Comparison of ENCODE assay signal across 35 mouse cellular contexts in the genomic region with DNA sequence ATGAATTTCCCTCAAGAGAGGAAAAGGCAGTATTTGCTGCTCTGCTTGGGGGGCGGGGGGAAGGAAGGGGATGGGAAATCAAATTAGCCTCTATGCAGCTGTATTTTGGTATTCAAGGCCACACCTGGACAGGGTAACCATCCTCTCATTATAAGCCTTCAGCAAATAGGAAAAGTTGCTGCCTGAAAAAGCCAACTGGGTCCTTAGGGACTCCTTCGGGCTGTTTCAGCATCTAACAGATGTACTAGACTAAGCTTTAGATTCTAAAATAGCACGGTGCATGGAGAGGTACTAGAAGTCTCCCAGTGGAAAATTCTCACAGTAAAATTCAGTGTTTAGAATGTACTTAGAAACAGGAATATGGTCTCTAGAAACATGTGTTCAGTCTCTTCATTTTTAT.
DNase-seq lines count a peak whose midpoint lies in the region; ATAC-seq and TF ChIP-seq lines count a peak whose summit lies in the region.
"Had no signal": no experiment of that assay in that cellular context is flagged by ENCODE, and none has a peak within 500 bp of the region (broad histone marks: within the 10 kb centered on the region; RNA-seq: fewer than 3 reads in every experiment).

No protein-coding gene starts in this region.

- no peak overlapping the region for H3K9ac ChIP-seq in hindbrain, postnatal 0 days (replicated peaks; ENCODE audit: low read length)
- no peak overlapping the region for H3K9ac ChIP-seq in midbrain, embryonic 13.5 days (replicated peaks)
- H3K9ac ChIP-seq in midbrain, postnatal 0 days (replicated peaks; ENCODE audit: low read length, poor library complexity, severe bottlenecking): no peak overlapping the region
- H3K9ac ChIP-seq: embryonic facial prominence, embryonic 15.5 days; forebrain, embryonic 12.5 days; heart, embryonic 12.5 days; hindbrain, embryonic 15.5 days; intestine, embryonic 15.5 days; limb, embryonic 15.5 days; liver, embryonic 14.5 days; midbrain, embryonic 12.5 days; neural tube, embryonic 12.5 days; stomach, embryonic 15.5 days had no signal

- 70% methylated on average over 3 of the region's 3 CpGs for WGBS in hindbrain, postnatal 0 days
- 80% methylated on average over 3 of the region's 3 CpGs for WGBS in hindbrain, embryonic 10.5 days
- WGBS in midbrain, embryonic 13.5 days: 68% methylated on average over 3 of the region's 3 CpGs
- 58% methylated on average over 3 of the region's 3 CpGs for WGBS in midbrain, postnatal 0 days

- peak; percentile 16 for DNase-seq in hindbrain, postnatal 0 days (ENCODE audit: low spot score)
- DNase-seq in hindbrain, embryonic 10.5 days (ENCODE audit: low spot score): no peak
- DNase-seq in right cerebral cortex, postnatal 10 days (ENCODE audit: low spot score in 2 of 2): peak; percentile 20 to 33
- no peak for DNase-seq in right cerebral cortex, postnatal 36 days (ENCODE audit: low spot score in 2 of 2)
- DNase-seq in midbrain, postnatal 0 days (ENCODE audit: low spot score): peak; percentile 14
- DNase-seq in kidney, postnatal 10 days: no peak
- DNase-seq in adrenal gland, adult 8-10 months: no peak
- DNase-seq: adrenal gland, adult 2 months; B cell, adult 2 months; cerebellum, adult 11-12 months; cerebellum, adult 9-11 months; gastrocnemius, adult 2 months; gastrocnemius, postnatal 36 days; heart, adult 18-20 months; heart, postnatal 4 days; kidney, adult 2 months; kidney, postnatal 4 days; lung, adult 2 months; lung, postnatal 10 days; right cerebral cortex, adult 18-20 months; thymus, postnatal 14 days had no signal

- ATAC-seq in hindbrain, postnatal 0 days: no peak
- peak; percentile 69 for ATAC-seq in midbrain, embryonic 13.5 days
- ATAC-seq in midbrain, postnatal 0 days (ENCODE audit: low FRiP score): 0 out of 2 replicates have a peak, but pooled peaks have one; percentile 23
- ATAC-seq: activated CD4-positive, CD25-positive, alpha-beta regulatory T cell, adult 4 months; intestine, embryonic 15.5 days had no signal

- no peaks in the 10 kb centered on the region for H3K9me3 ChIP-seq in hindbrain, postnatal 0 days (ENCODE audit: low read length)
- H3K9me3 ChIP-seq in hindbrain, embryonic 10.5 days: no peaks in the 10 kb centered on the region
- H3K9me3 ChIP-seq in midbrain, embryonic 13.5 days: no peaks in the 10 kb centered on the region
- H3K9me3 ChIP-seq in midbrain, postnatal 0 days (ENCODE audit: low read length): no peaks in the 10 kb centered on the region
- H3K9me3 ChIP-seq: embryonic facial prominence, embryonic 15.5 days; forebrain, embryonic 12.5 days; heart, embryonic 12.5 days; hindbrain, embryonic 15.5 days; intestine, embryonic 15.5 days; limb, embryonic 15.5 days; midbrain, embryonic 12.5 days; neural tube, embryonic 12.5 days; stomach, embryonic 15.5 days had no signal

- no peaks in the 10 kb centered on the region for H3K36me3 ChIP-seq in hindbrain, postnatal 0 days (ENCODE audit: insufficient read depth, low read length)
- no peaks in the 10 kb centered on the region for H3K36me3 ChIP-seq in hindbrain, embryonic 10.5 days
- H3K36me3 ChIP-seq in midbrain, embryonic 13.5 days: no peaks in the 10 kb centered on the region
- no peaks in the 10 kb centered on the region for H3K36me3 ChIP-seq in midbrain, postnatal 0 days (ENCODE audit: insufficient read depth, low read length)
- H3K36me3 ChIP-seq: embryonic facial prominence, embryonic 15.5 days; forebrain, embryonic 12.5 days; heart, embryonic 12.5 days; hindbrain, embryonic 15.5 days; intestine, embryonic 15.5 days; limb, embryonic 15.5 days; midbrain, embryonic 12.5 days; neural tube, embryonic 12.5 days; stomach, embryonic 15.5 days had no signal

- no peak overlapping the region for H3K4me2 ChIP-seq in hindbrain, postnatal 0 days (ENCODE audit: low read depth, low read length)
- no peak overlapping the region for H3K4me2 ChIP-seq in midbrain, embryonic 13.5 days (replicated peaks)
- no peak overlapping the region for H3K4me2 ChIP-seq in midbrain, postnatal 0 days (ENCODE audit: low read depth, low read length, poor library complexity, severe bottlenecking)
- H3K4me2 ChIP-seq: embryonic facial prominence, embryonic 15.5 days; forebrain, embryonic 12.5 days; heart, embryonic 12.5 days; hindbrain, embryonic 15.5 days; intestine, embryonic 15.5 days; limb, embryonic 15.5 days; midbrain, embryonic 12.5 days; neural tube, embryonic 12.5 days; stomach, embryonic 15.5 days had no signal

- no peaks in the 10 kb centered on the region for H3K27me3 ChIP-seq in hindbrain, postnatal 0 days (ENCODE audit: insufficient read depth, low read length)
- H3K27me3 ChIP-seq in hindbrain, embryonic 10.5 days (ENCODE audit: insufficient read depth, poor library complexity, severe bottlenecking): no peaks in the 10 kb centered on the region
- no peaks in the 10 kb centered on the region for H3K27me3 ChIP-seq in midbrain, embryonic 13.5 days
- no peaks in the 10 kb centered on the region for H3K27me3 ChIP-seq in midbrain, postnatal 0 days (ENCODE audit: insufficient read depth, low read length)
- H3K27me3 ChIP-seq: CH12.LX; embryonic facial prominence, embryonic 15.5 days; forebrain, embryonic 12.5 days; heart, embryonic 12.5 days; hindbrain, embryonic 15.5 days; intestine, embryonic 15.5 days; limb, embryonic 15.5 days; midbrain, embryonic 12.5 days; neural tube, embryonic 12.5 days; stomach, embryonic 15.5 days had no signal

- no peak overlapping the region for H3K4me3 ChIP-seq in hindbrain, postnatal 0 days (ENCODE audit: low read length)
- no peak overlapping the region for H3K4me3 ChIP-seq in hindbrain, embryonic 10.5 days
- no peak overlapping the region for H3K4me3 ChIP-seq in midbrain, embryonic 13.5 days (replicated peaks)
- no peak overlapping the region for H3K4me3 ChIP-seq in midbrain, postnatal 0 days (ENCODE audit: low read depth, low read length)
- H3K4me3 ChIP-seq: embryonic facial prominence, embryonic 15.5 days; forebrain, embryonic 12.5 days; gastrocnemius, adult 2 months; heart, embryonic 12.5 days; hindbrain, embryonic 15.5 days; intestine, embryonic 15.5 days; limb, embryonic 15.5 days; midbrain, embryonic 12.5 days; myocyte; neural tube, embryonic 12.5 days; stomach, embryonic 15.5 days had no signal

- no peak for TF ChIP-seq CTCF in hindbrain, postnatal 0 days (IDR thresholded peaks at IDR 0.05; ENCODE audit: low read depth)
- TF ChIP-seq CTCF in midbrain, postnatal 0 days (IDR thresholded peaks at IDR 0.05): no peak

- no peak overlapping the region for H3K27ac ChIP-seq in hindbrain, postnatal 0 days
- H3K27ac ChIP-seq in hindbrain, embryonic 10.5 days: no peak overlapping the region
- no peak overlapping the region for H3K27ac ChIP-seq in midbrain, embryonic 13.5 days
- peak overlapping the region; percentile 38; the same call in 1 of the 2 replicates for H3K27ac ChIP-seq in midbrain, postnatal 0 days (ENCODE audit: low read depth, low read length)
- H3K27ac ChIP-seq: embryonic facial prominence, embryonic 15.5 days; forebrain, embryonic 12.5 days; gastrocnemius, adult 2 months; hindbrain, embryonic 15.5 days; intestine, embryonic 15.5 days; limb, embryonic 15.5 days; liver, embryonic 14.5 days; midbrain, embryonic 12.5 days; neural tube, embryonic 12.5 days; stomach, embryonic 15.5 days had no signal

- no peaks in the 10 kb centered on the region for H3K4me1 ChIP-seq in hindbrain, postnatal 0 days (ENCODE audit: insufficient read depth, low read length)
- H3K4me1 ChIP-seq in hindbrain, embryonic 10.5 days (replicated peaks): no peaks in the 10 kb centered on the region
- H3K4me1 ChIP-seq in midbrain, embryonic 13.5 days (replicated peaks): no peaks in the 10 kb centered on the region
- H3K4me1 ChIP-seq in midbrain, postnatal 0 days (ENCODE audit: insufficient read depth, low read length): no peaks in the 10 kb centered on the region
- H3K4me1 ChIP-seq: embryonic facial prominence, embryonic 15.5 days; forebrain, embryonic 12.5 days; heart, embryonic 12.5 days; hindbrain, embryonic 15.5 days; intestine, embryonic 15.5 days; limb, embryonic 15.5 days; midbrain, embryonic 12.5 days; neural tube, embryonic 12.5 days; stomach, embryonic 15.5 days had no signal

Comparison
In these comparisons a context has a peak if more than half of its experiments do, and no peak if none do; other contexts are left out.
1. DNase-seq: peak in hindbrain, postnatal 0 days (single experiment), right cerebral cortex, postnatal 10 days (2 of 2) and midbrain, postnatal 0 days (single experiment); none in hindbrain, embryonic 10.5 days (single experiment), right cerebral cortex, postnatal 36 days (0 of 2), kidney, postnatal 10 days (single experiment) and adrenal gland, adult 8-10 months (single experiment).